Mouse (Mus musculus): ENCODE data around the gene Cbln3.

- TF ChIP-seq POLR2A (IDR thresholded peaks at IDR 0.05; ENCODE audit: insufficient read length, low read depth), result no peak
- no peak for TF ChIP-seq MYOG (IDR thresholded peaks at IDR 0.05; ENCODE audit: control insufficient read depth in 1 of 3, insufficient read depth in 1 of 3, insufficient read length in 2 of 3, low read depth in 2 of 3)
These were observed 34.3 kb upstream of the Cbln3 start for GRCm38 (mm10) chr14:55918240-55919082.
